Mouse (Mus musculus) kidney, postnatal 0 days (tissue): ENCODE results near the gene 1700013F07Rik. TPM values are rescaled to one million over a fixed set of nuclear protein-coding genes. Genes with fewer than 3 reads are reported as not detected.
"Not testable (repeated sequence)": the region's sequence is repeated elsewhere in the genome, so short reads cannot be mapped to it uniquely, and the experiment has no call there.

Experiments
- ATAC-seq: fragments of 200-750 bp; cut with Nextera tagmentation; replicated peaks from 2 replicates; pipeline ENCODE4 v1.8.0; 2017; ENCODE audit warnings: low read depth, moderate number of reproducible peaks, moderate TSS enrichment, moderate library complexity; ENCODE audit not compliant: low FRiP score
- DNase-seq: peaks from one replicate; pipeline ENCODE4 v3.0.0-alpha.2; 2016; ENCODE audit warnings: low spot score
- H3K27ac ChIP-seq: fragments of 300-500 bp; sonication (generic); 2 replicates; pipeline ENCODE4 v1.5.1; 2014; ENCODE audit warnings: mild to moderate bottlenecking
- H3K27me3 ChIP-seq: fragments of 300-500 bp; sonication (generic); 2 replicates; pipeline ENCODE4 v1.6.1; 2014; ENCODE audit warnings: low read length, mixed read lengths; ENCODE audit not compliant: insufficient read depth
- H3K36me3 ChIP-seq: fragments of 300-500 bp; sonication (generic); 2 replicates; pipeline ENCODE4 v1.6.1; 2014; ENCODE audit warnings: low read length, mixed read lengths; ENCODE audit not compliant: insufficient read depth
- H3K4me1 ChIP-seq: fragments of 300-500 bp; sonication (generic); replicated peaks from 2 replicates; pipeline ENCODE4 v1.6.1; 2014; ENCODE audit warnings: antibody characterized with exemption, low read length, mixed read lengths; ENCODE audit not compliant: insufficient read depth
- H3K4me2 ChIP-seq: fragments of 300-500 bp; sonication (generic); 2 replicates; pipeline ENCODE4 v1.6.1; 2014; ENCODE audit warnings: mild to moderate bottlenecking, low read length, moderate library complexity, mixed read lengths
- H3K4me3 ChIP-seq: fragments of 300-500 bp; sonication (generic); replicated peaks from 2 replicates; pipeline ENCODE4 v1.5.1; 2014; ENCODE audit warnings: low read depth, low read length
- H3K9ac ChIP-seq: fragments of 300-500 bp; sonication (generic); 2 replicates; pipeline ENCODE4 v1.6.1; 2014; ENCODE audit warnings: low read depth, low read length
- H3K9me3 ChIP-seq: fragments of 300-500 bp; sonication (generic); replicated peaks from 2 replicates; pipeline ENCODE4 v1.6.1; 2016; ENCODE audit warnings: low read length, inconsistent platforms, mixed read lengths
- CTCF ChIP-seq: IDR thresholded peaks from 2 replicates; pipeline ENCODE4 v1.5.1; 2016; ENCODE audit warnings: antibody characterized with exemption, low read depth, mild to moderate bottlenecking, moderate library complexity
- WGBS: fragments of 180-500 bp; shearing (Covaris S2); extraction: QIAGEN DNeasy Blood & Tissue Kit; methylation state at CpG from one replicate; pipeline ENCODE4 v1.1.7; 2014; 5-methylcytosine and 5-hydroxymethylcytosine counted together
- polyA plus RNA-seq: library from polyadenylated mRNA; unstranded; fragments of >200 nt; fragmentation: Nextera tagmentation; extraction: Ambion mirVana; gene quantifications from 2 replicates; pipeline ENCODE4 v1.2.1, GENCODE M21; 2015

The 1700013F07Rik gene
- polyA plus RNA-seq, 1 experiment from 2014 or later = not detected

- ATAC-seq = peak; percentile 70; the same call in 1 of the 2 replicates
- no peaks in the 10 kb centered on the region for H3K36me3 ChIP-seq
- no peak for TF ChIP-seq CTCF
- no peaks in the 10 kb centered on the region for H3K27me3 ChIP-seq
- no peaks in the 10 kb centered on the region for H3K9me3 ChIP-seq
- WGBS = 71% methylated on average over 8 of the region's 8 CpGs
- no peak overlapping the region for H3K4me3 ChIP-seq
- no peak overlapping the region for H3K4me2 ChIP-seq
- H3K27ac ChIP-seq = 0 out of 2 replicates have a peak overlapping the region, but pooled peaks have one; percentile 2
- peaks cover 7% of the 10 kb centered on the region for H3K4me1 ChIP-seq
- H3K9ac ChIP-seq = no peak overlapping the region
- no peak for DNase-seq
These were observed 34.1 kb upstream of the 1700013F07Rik start for GRCm38 (mm10) chr3:108499826-108500225.

GRCm38 (mm10) chr3:108501411-108501810 is 32.5 kb upstream of the 1700013F07Rik start:
- not testable (repeated sequence) for H3K27ac ChIP-seq, DNase-seq, ATAC-seq, H3K36me3 ChIP-seq, H3K4me3 ChIP-seq, H3K9me3 ChIP-seq, H3K4me2 ChIP-seq, H3K4me1 ChIP-seq, H3K9ac ChIP-seq, H3K27me3 ChIP-seq
- 40% methylated on average over 3 of the region's 3 CpGs for WGBS

- TF ChIP-seq CTCF = no peak
- Histone ChIP-seq H3K9me3 (no peaks in the 10 kb centered on the region), H3K36me3 (no peaks in the 10 kb centered on the region), H3K9ac (no peak overlapping the region), H3K27me3 (no peaks in the 10 kb centered on the region), H3K4me2 (no peak overlapping the region), H3K4me1 (no peaks in the 10 kb centered on the region; the same call in 1 of the 2 replicates), H3K27ac (no peak overlapping the region), H3K4me3 (no peak overlapping the region)
- DNase-seq = no peak
- ATAC-seq = 0 out of 2 replicates have a peak, but pooled peaks have one; percentile 46
- 37% methylated on average over 4 of the region's 4 CpGs for WGBS
These were observed 30.0 kb upstream of the 1700013F07Rik start for GRCm38 (mm10) chr3:108503908-108504307.

GRCm38 (mm10) chr3:108508745-108509474 is 25.0 kb upstream of the 1700013F07Rik start:
- Histone ChIP-seq H3K9me3 (no peaks in the 10 kb centered on the region), H3K4me3 (no peak overlapping the region), H3K27me3 (no peaks in the 10 kb centered on the region), H3K36me3 (no peaks in the 10 kb centered on the region), H3K4me1 (no peaks in the 10 kb centered on the region; the same call in 1 of the 2 replicates), H3K4me2 (no peak overlapping the region), H3K9ac (no peak overlapping the region), H3K27ac (no peak overlapping the region)
- WGBS = 65% methylated on average over 4 of the region's 4 CpGs
- DNase-seq (peak; percentile 47), ATAC-seq (no peak)
- no peak for TF ChIP-seq CTCF

GRCm38 (mm10) chr3:108510156-108510555 is 23.8 kb upstream of the 1700013F07Rik start:
- Histone ChIP-seq H3K27ac (no peak overlapping the region), H3K9me3 (no peaks in the 10 kb centered on the region), H3K27me3 (no peaks in the 10 kb centered on the region), H3K4me2 (no peak overlapping the region), H3K4me1 (no peaks in the 10 kb centered on the region), H3K9ac (no peak overlapping the region), H3K36me3 (no peaks in the 10 kb centered on the region), H3K4me3 (no peak overlapping the region)
- TF ChIP-seq CTCF = no peak
- 67% methylated on average over 2 of the region's 2 CpGs for WGBS
- DNase-seq (no peak), ATAC-seq (no peak)

- Histone ChIP-seq H3K27ac (no peak overlapping the region), H3K4me1 (no peaks in the 10 kb centered on the region), H3K9ac (no peak overlapping the region), H3K27me3 (no peaks in the 10 kb centered on the region), H3K36me3 (no peaks in the 10 kb centered on the region), H3K4me2 (no peak overlapping the region), H3K4me3 (no peak overlapping the region), H3K9me3 (no peaks in the 10 kb centered on the region)
- ATAC-seq = no peak
- whole genome bisulfite sequencing = 10% methylated on average over 9 of the region's 9 CpGs
- no peak for TF ChIP-seq CTCF
- peak; percentile 57 for DNase-seq
These were observed 23.1 kb upstream of the 1700013F07Rik start for GRCm38 (mm10) chr3:108510716-108511483.
